Mouse (Mus musculus) G1E (cell line): ENCODE data around the gene Apol8. TPM values are rescaled to one million over a fixed set of nuclear protein-coding genes. Genes with fewer than 3 reads are reported as not detected.

Experiments
- polyA plus RNA-seq: library from polyadenylated mRNA; stranded (reverse); fragments of >175 nt; gene quantifications from 2 replicates; pipeline ENCODE4 v1.2.3, GENCODE M21; 2012
- total RNA-seq, 2 experiments: library from RNA; stranded (forward) in 1 of 2; stranded (reverse) in 1 of 2; fragments of 200-1000 nt in 1 of 2; fragments of >200 nt in 1 of 2; fragmentation: Nextera tagmentation in 1 of 2; gene quantifications; 2 replicates each; pipeline ENCODE4 v1.2.3; 2014 to 2017

The Apol8 gene
- total and polyA plus RNA-seq, 3 experiments, result 0.55 to 13.3 TPM; not detected in 1

Other genes with a start within 250 kb of the Apol8 start
- not detected in 2 replicates for gene Apol11a, start 248.7 kb downstream of the Apol8 start, total RNA-seq (2014; fragmentation: Nextera tagmentation)
- 0.06 and 0.22 TPM in 2 replicates for gene Apol11a, start 248.7 kb downstream of the Apol8 start, total RNA-seq (2017)
- not detected in 2 replicates for gene Apol11a, start 248.7 kb downstream of the Apol8 start, polyA plus RNA-seq
- not detected in 2 replicates for gene Apol7c, start 223.7 kb downstream of the Apol8 start, total RNA-seq (2014; fragmentation: Nextera tagmentation)
- gene Apol7c, start 223.7 kb downstream of the Apol8 start, total RNA-seq (2017), result 0.05 and 0.17 TPM in 2 replicates
- gene Apol7c, start 223.7 kb downstream of the Apol8 start, polyA plus RNA-seq, result not detected in 2 replicates
- gene 1700025B11Rik, start 195.1 kb downstream of the Apol8 start, total RNA-seq (2014; fragmentation: Nextera tagmentation), result not detected in 2 replicates
- gene 1700025B11Rik, start 195.1 kb downstream of the Apol8 start, total RNA-seq (2017), result not detected in 2 replicates
- not detected in 2 replicates for gene 1700025B11Rik, start 195.1 kb downstream of the Apol8 start, polyA plus RNA-seq
- gene Apol10b, start 160.9 kb downstream of the Apol8 start, total RNA-seq (2014; fragmentation: Nextera tagmentation), result not detected in 2 replicates
- 0.11 and 0.12 TPM in 2 replicates for gene Apol10b, start 160.9 kb downstream of the Apol8 start, total RNA-seq (2017)
- gene Apol10b, start 160.9 kb downstream of the Apol8 start, polyA plus RNA-seq, result not detected in 2 replicates
- not detected in 2 replicates for gene Gm36245, start 157.7 kb downstream of the Apol8 start, total RNA-seq (2014; fragmentation: Nextera tagmentation)
- gene Gm36245, start 157.7 kb downstream of the Apol8 start, total RNA-seq (2017), result not detected in 2 replicates
- not detected in 2 replicates for gene Gm36245, start 157.7 kb downstream of the Apol8 start, polyA plus RNA-seq
- 1.3 TPM in 1 of 2 replicates, not detected in the other for gene Apol11b, start 113.7 kb downstream of the Apol8 start, total RNA-seq (2014; fragmentation: Nextera tagmentation)
- 0.11 and 0.12 TPM in 2 replicates for gene Apol11b, start 113.7 kb downstream of the Apol8 start, total RNA-seq (2017)
- not detected in 2 replicates for gene Apol11b, start 113.7 kb downstream of the Apol8 start, polyA plus RNA-seq
- not detected in 2 replicates for gene Apol7e, start 58.1 kb downstream of the Apol8 start, total RNA-seq (2014; fragmentation: Nextera tagmentation)
- 0.17 TPM in 1 of 2 replicates, not detected in the other for gene Apol7e, start 58.1 kb downstream of the Apol8 start, total RNA-seq (2017)
- not detected in 2 replicates for gene Apol7e, start 58.1 kb downstream of the Apol8 start, polyA plus RNA-seq
- gene Apol9b, start 28.0 kb downstream of the Apol8 start, total RNA-seq (2014; fragmentation: Nextera tagmentation), result not detected in 2 replicates
- gene Apol9b, start 28.0 kb downstream of the Apol8 start, total RNA-seq (2017), result not detected in 2 replicates
- gene Apol9b, start 28.0 kb downstream of the Apol8 start, polyA plus RNA-seq, result not detected in 2 replicates
- gene Myh9, start 85.2 kb upstream of the Apol8 start, total RNA-seq (2014; fragmentation: Nextera tagmentation), result 151 and 171 TPM in 2 replicates
- 94.4 and 132 TPM in 2 replicates for gene Myh9, start 85.2 kb upstream of the Apol8 start, total RNA-seq (2017)
- gene Myh9, start 85.2 kb upstream of the Apol8 start, polyA plus RNA-seq, result 197 and 198 TPM in 2 replicates
- 209 and 211 TPM in 2 replicates for gene Txn2, start 172.0 kb upstream of the Apol8 start, total RNA-seq (2014; fragmentation: Nextera tagmentation)
- gene Txn2, start 172.0 kb upstream of the Apol8 start, total RNA-seq (2017), result 53.8 and 62.8 TPM in 2 replicates
- gene Txn2, start 172.0 kb upstream of the Apol8 start, polyA plus RNA-seq, result 283 and 349 TPM in 2 replicates
- 0.24 TPM in 1 of 2 replicates, not detected in the other for gene Foxred2, start 199.7 kb upstream of the Apol8 start, total RNA-seq (2014; fragmentation: Nextera tagmentation)
- 0.27 and 0.29 TPM in 2 replicates for gene Foxred2, start 199.7 kb upstream of the Apol8 start, total RNA-seq (2017)
- gene Foxred2, start 199.7 kb upstream of the Apol8 start, polyA plus RNA-seq, result 0.01 and 0.02 TPM in 2 replicates
- 632 and 643 TPM in 2 replicates for gene Eif3d, start 213.8 kb upstream of the Apol8 start, total RNA-seq (2014; fragmentation: Nextera tagmentation)
- 279 and 298 TPM in 2 replicates for gene Eif3d, start 213.8 kb upstream of the Apol8 start, total RNA-seq (2017)
- gene Eif3d, start 213.8 kb upstream of the Apol8 start, polyA plus RNA-seq, result 61.9 and 65.1 TPM in 2 replicates